Mouse (Mus musculus) kidney, embryonic 14.5 days (tissue): ENCODE measurements around the gene Exo1. TPM values are rescaled to one million over a fixed set of nuclear protein-coding genes. Genes with fewer than 3 reads are reported as not detected.
A peak's percentile ranks its signal among the peaks of the same experiment; 100 is the strongest.

Experiments
- ATAC-seq: fragments of 200-750 bp; cut with Nextera tagmentation; 2 replicates; pipeline ENCODE4 v1.8.0; 2017; ENCODE audit warnings: moderate number of reproducible peaks, mild to moderate bottlenecking, moderate TSS enrichment, moderate library complexity; ENCODE audit not compliant: low FRiP score, low TSS enrichment
- H3K27ac ChIP-seq: fragments of 300-500 bp; sonication (generic); 2 replicates; pipeline ENCODE4 v1.5.1; 2014; ENCODE audit warnings: low read depth, mild to moderate bottlenecking, low read length, moderate library complexity, mixed read lengths
- H3K27me3 ChIP-seq: fragments of 300-500 bp; sonication (generic); 2 replicates; pipeline ENCODE4 v1.6.1; 2014; ENCODE audit warnings: mild to moderate bottlenecking, low read length; ENCODE audit not compliant: control insufficient read depth, insufficient read depth
- H3K36me3 ChIP-seq: fragments of 300-500 bp; sonication (generic); 2 replicates; pipeline ENCODE4 v1.6.1; 2014; ENCODE audit warnings: low read length, mixed read lengths; ENCODE audit not compliant: control insufficient read depth, insufficient read depth
- H3K4me1 ChIP-seq: fragments of 300-500 bp; sonication (generic); 2 replicates; pipeline ENCODE4 v1.6.1; 2014; ENCODE audit warnings: low read length, mixed read lengths; ENCODE audit not compliant: control insufficient read depth, insufficient read depth
- H3K4me2 ChIP-seq: fragments of 300-500 bp; sonication (generic); replicated peaks from 2 replicates; pipeline ENCODE4 v1.6.1; 2014; ENCODE audit warnings: low read depth, mild to moderate bottlenecking, low read length
- H3K4me3 ChIP-seq: fragments of 300-500 bp; sonication (generic); 2 replicates; pipeline ENCODE4 v1.5.1; 2014; ENCODE audit warnings: mild to moderate bottlenecking, low read length
- H3K9ac ChIP-seq: fragments of 300-500 bp; sonication (generic); 2 replicates; pipeline ENCODE4 v1.6.1; 2014; ENCODE audit warnings: low read depth, mild to moderate bottlenecking, low read length, moderate library complexity
- H3K9me3 ChIP-seq: fragments of 300-500 bp; sonication (generic); 2 replicates; pipeline ENCODE4 v1.6.1; 2016; ENCODE audit warnings: low read length; ENCODE audit not compliant: control insufficient read depth
- WGBS: fragments of 180-500 bp; shearing (Covaris S2); extraction: QIAGEN DNeasy Blood & Tissue Kit; methylation state at CpG from one replicate; pipeline ENCODE4 v1.1.7; 2014; 5-methylcytosine and 5-hydroxymethylcytosine counted together
- polyA plus RNA-seq: library from polyadenylated mRNA; unstranded; fragments of >200 nt; fragmentation: Nextera tagmentation; extraction: Ambion mirVana; gene quantifications from 2 replicates; pipeline ENCODE4 v1.2.1, GENCODE M21; 2014

Gene Exo1
- polyA plus RNA-seq, 1 experiment from 2014 or later: 103 TPM

DNA sequence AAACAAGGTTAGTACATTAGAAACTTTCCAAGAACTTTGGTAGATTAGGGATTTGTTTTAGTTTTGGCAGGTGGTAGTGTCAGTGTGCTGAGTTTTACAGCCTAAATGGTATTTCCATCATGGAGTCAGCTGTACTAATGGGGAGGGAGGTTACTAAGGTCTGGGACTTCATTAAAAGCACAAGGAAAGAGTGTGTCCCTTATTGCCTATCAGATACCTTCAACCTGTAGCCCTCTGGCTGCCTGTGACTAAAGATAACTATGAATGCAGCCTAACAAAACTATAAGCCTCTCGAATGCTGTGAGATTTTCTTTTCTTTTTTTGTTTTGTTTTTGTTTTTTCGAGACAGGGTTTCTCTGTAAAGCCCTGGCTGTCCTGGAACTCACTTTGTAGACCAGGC, 30.8 kb downstream of the Exo1 start:
- Histone ChIP-seq H3K4me1 (no peaks in the 10 kb centered on the region), H3K9ac (no peak overlapping the region), H3K36me3 (peaks cover 41% of the 10 kb centered on the region), H3K9me3 (no peaks in the 10 kb centered on the region), H3K27ac (no peak overlapping the region), H3K4me3 (no peak overlapping the region), H3K4me2 (no peak overlapping the region), H3K27me3 (no peaks in the 10 kb centered on the region)
- WGBS: 96% methylated on average over 2 of the region's 2 CpGs
- no peak for ATAC-seq

DNA sequence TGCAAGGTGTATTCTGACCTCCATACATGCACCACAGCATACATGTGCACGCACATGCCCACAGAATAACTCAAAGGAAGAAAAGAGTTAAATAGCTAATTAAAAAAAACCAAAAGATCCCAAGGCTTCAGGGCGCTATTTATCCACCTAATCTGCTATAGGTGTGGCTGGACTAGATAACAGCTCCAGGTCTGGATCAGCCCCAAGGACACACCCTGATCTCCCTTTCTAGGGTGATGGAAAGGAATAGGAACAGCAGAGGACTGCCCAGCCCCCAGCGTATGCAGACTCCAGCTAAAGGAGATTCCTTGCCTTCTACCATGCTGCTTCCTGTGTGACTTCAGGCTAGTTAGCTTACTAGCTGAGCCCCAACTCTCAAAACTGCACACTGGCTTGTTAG, 31.7 kb downstream of the Exo1 start:
- no peak for ATAC-seq
- Histone ChIP-seq H3K27ac (no peak overlapping the region), H3K36me3 (peaks cover 33% of the 10 kb centered on the region), H3K4me1 (no peaks in the 10 kb centered on the region), H3K4me2 (no peak overlapping the region), H3K9me3 (no peaks in the 10 kb centered on the region), H3K4me3 (no peak overlapping the region), H3K9ac (no peak overlapping the region), H3K27me3 (no peaks in the 10 kb centered on the region)
- 85% methylated on average over 3 of the region's 3 CpGs for WGBS

DNA sequence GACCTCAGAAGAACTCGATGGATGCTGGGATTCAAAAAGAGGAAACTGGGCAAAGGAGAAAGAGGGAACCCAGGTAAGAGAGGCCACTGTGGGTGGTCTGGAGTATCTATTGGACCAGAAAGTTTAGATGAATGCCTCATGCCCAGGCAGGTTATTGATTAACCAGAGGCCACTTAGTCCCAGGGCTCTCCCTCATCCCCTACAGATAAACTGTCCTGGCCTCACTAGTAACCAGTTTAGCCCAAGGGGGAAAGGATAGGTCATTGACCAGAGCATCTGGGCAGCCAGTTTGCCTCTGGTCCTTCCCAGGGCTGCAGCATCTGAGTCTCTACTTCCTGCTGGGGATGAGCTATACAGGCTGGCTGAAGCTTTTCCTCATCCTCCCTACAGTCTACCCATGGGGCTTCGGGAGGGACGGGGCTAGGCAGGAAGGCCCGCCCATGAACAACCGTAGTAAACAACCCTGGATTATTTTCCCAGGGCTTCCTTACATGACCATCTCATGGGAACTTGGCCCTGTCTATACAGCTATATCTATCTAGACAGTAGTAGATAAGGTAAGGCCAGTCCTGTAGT, 33.4 kb downstream of the Exo1 start:
- no peaks in the 10 kb centered on the region for H3K27me3 ChIP-seq
- H3K9me3 ChIP-seq: no peaks in the 10 kb centered on the region
- H3K4me1 ChIP-seq: no peaks in the 10 kb centered on the region
- 60% methylated on average over 5 of the region's 5 CpGs for WGBS
- H3K27ac ChIP-seq: no peak overlapping the region
- H3K4me3 ChIP-seq: no peak overlapping the region
- H3K36me3 ChIP-seq: peaks cover 17% of the 10 kb centered on the region
- peak; percentile 79 for ATAC-seq
- H3K4me2 ChIP-seq: no peak overlapping the region
- H3K9ac ChIP-seq: no peak overlapping the region

DNA sequence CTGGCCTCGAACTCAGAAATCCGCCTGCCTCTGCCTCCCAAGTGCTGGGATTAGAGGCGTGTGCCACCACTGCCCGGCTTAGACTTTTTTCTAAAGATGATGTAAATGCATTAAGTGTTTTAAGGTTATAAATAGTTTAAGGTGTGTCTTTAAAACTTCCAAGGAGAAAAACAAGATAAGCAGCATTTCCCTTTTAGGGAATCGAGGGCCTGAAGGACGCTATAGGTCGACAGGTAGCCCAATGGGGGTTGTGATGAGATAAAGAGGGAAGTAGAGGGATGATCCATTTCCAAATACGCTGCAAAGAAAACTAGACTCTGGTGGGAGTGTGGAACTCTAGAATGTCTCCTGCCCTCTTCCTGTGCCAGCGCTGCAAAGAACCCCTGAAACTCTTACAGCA, 39.6 kb downstream of the Exo1 start, which contains the start of gene Gm38100:
TSS of gene Gm38100 (plus strand) at position 301 of the 400 bp plus-strand sequence.
- no peak for ATAC-seq
- H3K4me3 ChIP-seq: no peak within 1 kb of the TSS
- 89% methylated on average over 9 of the region's 9 CpGs for WGBS

DNA sequence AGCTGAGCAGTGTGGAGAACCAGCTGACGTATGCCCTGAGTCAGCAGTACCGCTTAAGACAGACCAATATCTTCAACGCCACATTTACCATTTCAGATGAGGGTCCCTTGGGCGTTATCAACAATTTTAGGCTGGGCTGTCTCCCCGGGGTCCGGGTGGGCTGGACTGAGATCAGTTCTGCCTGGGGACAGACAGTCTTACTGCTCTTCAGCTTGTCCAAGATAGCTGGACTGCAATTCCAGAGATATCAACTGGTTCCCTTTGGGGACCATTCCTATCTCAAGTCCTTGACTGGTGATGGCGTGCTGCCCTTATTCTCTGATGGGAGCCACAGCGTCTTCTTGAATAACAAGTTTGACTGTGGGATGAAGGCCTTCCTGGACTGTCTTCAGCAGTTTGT, 40.7 kb downstream of the Exo1 start:
- Histone ChIP-seq H3K27me3 (no peaks in the 10 kb centered on the region), H3K4me3 (no peak overlapping the region), H3K9me3 (no peaks in the 10 kb centered on the region), H3K4me2 (no peak overlapping the region), H3K4me1 (no peaks in the 10 kb centered on the region), H3K27ac (no peak overlapping the region), H3K36me3 (no peaks in the 10 kb centered on the region), H3K9ac (no peak overlapping the region)
- WGBS: 87% methylated on average over 8 of the region's 8 CpGs
- no peak for ATAC-seq

More for the DNA sequence above, 39.6 kb downstream of the Exo1 start, which contains the start of gene Gm38100:
- Histone ChIP-seq H3K27ac (no peak within 1 kb of the TSS), H3K4me1 (no peaks in the 10 kb centered on the region), H3K9ac (no peak within 1 kb of the TSS), H3K36me3 (no peaks in the 10 kb centered on the region), H3K4me2 (no peak within 1 kb of the TSS), H3K27me3 (no peaks in the 10 kb centered on the region), H3K9me3 (no peaks in the 10 kb centered on the region)

DNA sequence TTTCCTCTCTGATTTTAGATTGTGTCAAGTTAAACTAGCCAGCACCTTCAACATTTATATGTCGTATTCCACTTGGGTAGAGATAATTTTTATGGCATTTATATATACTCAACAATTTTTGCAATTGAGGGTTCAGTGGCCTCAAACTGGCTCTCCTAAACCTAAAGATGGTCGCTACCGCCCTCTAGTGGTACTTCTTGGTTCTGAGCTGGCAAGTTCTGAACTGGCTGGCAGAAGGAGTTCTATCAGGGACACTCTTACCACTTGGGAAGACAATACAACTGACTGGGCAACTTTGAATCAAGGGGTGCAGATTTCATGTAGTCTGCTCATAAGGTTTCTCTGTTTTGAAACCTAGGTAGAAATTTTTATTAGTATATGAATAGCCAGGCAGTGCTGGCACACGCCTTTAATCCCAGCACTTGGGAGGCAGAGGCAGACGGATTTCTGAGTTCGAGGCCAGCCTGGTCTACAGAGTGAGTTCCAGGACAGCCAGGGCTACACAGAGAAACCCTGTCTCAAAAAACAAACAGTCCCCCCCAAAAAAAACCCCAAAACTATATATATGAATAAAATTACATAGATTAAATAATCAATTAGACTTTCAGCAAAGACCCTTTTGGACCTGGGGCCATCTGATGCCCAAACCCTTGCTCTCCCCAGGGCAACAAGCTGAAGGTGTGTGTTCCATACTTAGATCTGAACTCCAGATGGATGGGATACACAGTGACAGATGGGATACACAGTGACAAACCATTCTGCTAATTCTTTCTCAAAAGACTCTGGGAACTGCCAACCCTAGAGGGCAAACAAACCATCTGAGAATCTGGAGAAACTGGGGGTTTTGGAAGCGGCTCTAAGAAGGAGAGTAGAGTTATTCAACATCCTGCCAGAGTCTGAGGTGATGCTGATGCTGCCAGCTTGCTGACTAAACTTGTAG, 43.7 kb downstream of the Exo1 start:
- no peak overlapping the region for H3K4me2 ChIP-seq
- no peaks in the 10 kb centered on the region for H3K4me1 ChIP-seq
- H3K36me3 ChIP-seq: no peaks in the 10 kb centered on the region
- H3K27me3 ChIP-seq: no peaks in the 10 kb centered on the region
- H3K9me3 ChIP-seq: no peaks in the 10 kb centered on the region
- WGBS: 48% methylated on average over 7 of the region's 7 CpGs
- ATAC-seq: peak; percentile 32; the same call in 1 of the 2 replicates
- H3K4me3 ChIP-seq: no peak overlapping the region
- H3K9ac ChIP-seq: no peak overlapping the region
- no peak overlapping the region for H3K27ac ChIP-seq

DNA sequence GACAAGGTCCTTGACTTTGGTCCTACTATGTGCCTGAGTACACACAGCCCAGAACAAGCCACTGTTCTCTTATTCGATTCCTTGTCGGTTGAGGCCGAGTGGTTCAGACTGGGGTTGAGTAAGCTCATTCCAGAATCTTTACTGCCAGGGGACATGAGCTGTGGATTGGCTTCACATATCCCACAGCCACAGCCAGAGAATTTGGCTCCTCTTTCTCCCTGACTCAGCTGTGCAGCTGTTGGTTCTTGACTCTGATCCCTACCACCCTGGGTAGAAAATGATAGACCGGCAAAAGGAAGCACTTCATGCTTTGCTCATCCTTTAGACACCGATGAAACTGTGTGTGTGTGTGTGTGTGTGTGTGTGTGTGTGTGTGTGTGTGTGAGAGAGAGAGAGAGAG, 51.0 kb downstream of the Exo1 start:
- WGBS: 93% methylated on average over 5 of the region's 5 CpGs
- Histone ChIP-seq H3K9ac (no peak overlapping the region), H3K36me3 (no peaks in the 10 kb centered on the region), H3K27me3 (no peaks in the 10 kb centered on the region), H3K9me3 (no peaks in the 10 kb centered on the region), H3K4me3 (no peak overlapping the region), H3K27ac (no peak overlapping the region), H3K4me1 (no peaks in the 10 kb centered on the region), H3K4me2 (no peak overlapping the region)
- no peak for ATAC-seq

DNA sequence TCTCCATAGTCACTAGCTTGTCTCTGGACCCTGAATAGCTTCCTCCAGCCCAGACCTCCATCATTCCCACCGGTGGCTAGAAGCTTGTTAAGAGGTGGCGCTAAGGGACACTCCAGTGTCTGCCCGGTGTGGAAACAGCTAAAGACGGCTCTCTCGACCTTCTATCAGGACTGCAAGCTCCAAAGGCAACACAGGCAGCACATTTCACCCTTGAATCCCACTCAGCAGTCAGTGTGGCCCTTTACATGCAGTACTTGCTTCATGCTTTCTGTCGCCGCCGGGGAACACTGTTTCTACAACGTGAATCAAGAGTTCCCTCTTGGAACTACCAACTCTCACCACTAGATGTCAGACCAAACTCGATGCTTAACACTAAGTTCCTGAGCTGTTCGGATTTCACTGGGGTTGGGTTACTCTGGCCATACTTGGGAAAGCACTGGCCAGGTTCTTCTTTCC, 55.9 kb downstream of the Exo1 start:
- no peaks in the 10 kb centered on the region for H3K27me3 ChIP-seq
- H3K4me3 ChIP-seq: no peak overlapping the region
- no peak overlapping the region for H3K9ac ChIP-seq
- H3K27ac ChIP-seq: no peak overlapping the region
- no peaks in the 10 kb centered on the region for H3K4me1 ChIP-seq
- H3K9me3 ChIP-seq: no peaks in the 10 kb centered on the region
- 13% methylated on average over 11 of the region's 11 CpGs for WGBS
- ATAC-seq: peak; percentile 94
- peak overlapping the region; percentile 35 for H3K4me2 ChIP-seq
- no peaks in the 10 kb centered on the region for H3K36me3 ChIP-seq

DNA sequence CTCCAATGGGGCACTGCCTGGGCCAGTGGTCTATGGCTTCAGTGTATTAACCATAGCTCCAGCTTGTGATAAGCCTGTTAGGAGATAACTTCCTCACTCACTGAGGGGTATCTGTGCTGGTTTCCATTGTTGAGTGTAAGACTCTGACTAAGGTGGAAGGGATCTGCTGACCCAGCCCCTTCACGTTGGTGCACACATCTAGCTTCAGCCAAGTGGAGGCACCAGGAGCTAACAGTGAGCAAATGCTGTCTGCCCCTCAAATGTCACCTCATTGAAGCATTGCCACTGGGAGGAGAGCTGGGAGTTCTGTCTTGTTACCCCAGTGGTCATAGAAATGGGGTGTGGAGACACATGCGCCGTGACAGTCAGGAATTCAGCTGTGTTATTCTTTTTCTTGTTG, 58.4 kb downstream of the Exo1 start:
- Histone ChIP-seq H3K36me3 (no peaks in the 10 kb centered on the region), H3K4me3 (no peak overlapping the region), H3K27ac (no peak overlapping the region), H3K4me1 (no peaks in the 10 kb centered on the region), H3K9me3 (no peaks in the 10 kb centered on the region), H3K4me2 (no peak overlapping the region), H3K27me3 (no peaks in the 10 kb centered on the region), H3K9ac (no peak overlapping the region)
- WGBS: 80% methylated on average over 3 of the region's 3 CpGs
- ATAC-seq: no peak
